Mouse (Mus musculus): ENCODE measurements at regions not wholly inside any gene's neighbourhood (a gene's known extent, or its start where the extent isn't known, plus 50 kb on each side); places are given as distances from the start of the nearest gene placed in this dataset.

DNA sequence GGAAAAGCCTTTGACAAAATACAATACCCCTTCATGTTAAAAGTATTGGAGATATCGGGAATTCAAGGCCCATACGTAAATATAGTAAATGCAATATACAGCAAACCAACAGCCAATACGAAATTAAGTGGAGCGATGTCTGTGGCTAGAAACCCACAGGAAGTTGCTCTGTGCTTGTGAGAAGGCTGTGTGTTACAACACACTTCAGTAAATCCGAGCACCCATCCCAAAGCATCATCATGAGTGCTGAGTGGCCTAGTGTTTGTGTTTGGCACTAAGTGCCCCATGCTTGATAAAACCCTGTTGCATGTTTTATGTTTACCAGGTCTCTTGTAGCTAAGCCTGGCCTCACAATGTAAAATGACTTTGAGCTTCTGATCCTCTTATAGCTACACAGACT, 194.3 kb downstream of the Ankrd16 start:
- Histone ChIP-seq H3K9ac (no peak overlapping the region), H3K4me1 (replicated peaks) (no peaks in the 10 kb centered on the region), H3K9me3 (replicated peaks) (no peaks in the 10 kb centered on the region), H3K27me3 (no peaks in the 10 kb centered on the region), H3K4me2 (no peak overlapping the region), H3K4me3 (replicated peaks) (no peak overlapping the region), H3K27ac (replicated peaks) (no peak overlapping the region), H3K36me3 (replicated peaks) (no peaks in the 10 kb centered on the region)
- no peak for ATAC-seq (ENCODE audit: insufficient read depth)
- 59% methylated on average over 5 of the region's 5 CpGs for WGBS (ENCODE audit: insufficient replicate concordance)

DNA sequence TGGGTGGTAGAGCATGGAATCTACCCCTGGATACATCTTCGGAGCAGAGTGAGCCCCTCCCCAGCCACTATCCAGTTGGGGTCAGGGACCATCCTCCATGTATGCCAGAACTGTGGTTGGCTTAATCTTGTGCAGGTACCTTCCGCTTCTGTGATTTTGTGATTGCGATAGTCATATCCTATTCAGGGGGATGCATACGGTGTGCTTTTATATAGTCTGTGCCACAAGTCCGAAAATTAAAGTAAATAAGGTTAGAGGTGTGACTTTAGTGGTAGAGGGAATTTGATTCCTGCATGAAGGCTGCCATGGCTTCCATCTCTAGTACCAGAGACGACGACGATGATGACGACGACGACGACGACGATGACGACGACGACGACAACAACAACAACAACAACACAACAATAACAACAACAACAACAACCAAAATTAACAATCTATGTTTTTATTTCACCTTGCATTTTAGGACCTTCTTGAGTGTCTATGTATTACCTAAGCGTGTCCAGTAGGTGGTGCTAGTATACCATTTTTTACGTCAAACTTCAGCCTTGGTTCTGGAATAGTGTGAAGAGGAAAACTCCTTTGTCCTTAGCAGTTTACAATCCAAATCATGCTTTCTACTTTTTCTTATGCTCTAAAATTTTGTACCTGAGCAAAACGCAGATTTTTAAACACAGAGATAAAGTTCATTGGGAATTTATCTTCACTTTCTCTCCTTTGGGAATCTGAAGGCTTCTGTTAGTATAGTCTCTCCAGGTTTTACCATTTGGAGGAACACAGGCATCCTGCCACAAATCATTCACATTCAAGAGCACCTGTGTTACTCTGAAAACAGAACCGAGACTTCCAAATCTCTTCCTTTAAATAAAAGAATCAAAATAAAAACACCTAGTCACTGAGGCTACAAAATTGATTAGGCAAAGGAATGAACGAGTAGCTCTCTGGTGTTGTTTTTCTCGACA, 224.5 kb downstream of the Ankrd16 start:
- Histone ChIP-seq H3K9me3 (replicated peaks) (no peaks in the 10 kb centered on the region), H3K9ac (no peak overlapping the region), H3K4me2 (no peak overlapping the region), H3K36me3 (replicated peaks) (no peaks in the 10 kb centered on the region), H3K27ac (replicated peaks) (no peak overlapping the region), H3K4me1 (replicated peaks) (no peaks in the 10 kb centered on the region), H3K4me3 (replicated peaks) (no peak overlapping the region), H3K27me3 (no peaks in the 10 kb centered on the region)
- ATAC-seq (ENCODE audit: insufficient read depth): no peak
- 27% methylated on average over 24 of the region's 24 CpGs for WGBS (ENCODE audit: insufficient replicate concordance)

DNA sequence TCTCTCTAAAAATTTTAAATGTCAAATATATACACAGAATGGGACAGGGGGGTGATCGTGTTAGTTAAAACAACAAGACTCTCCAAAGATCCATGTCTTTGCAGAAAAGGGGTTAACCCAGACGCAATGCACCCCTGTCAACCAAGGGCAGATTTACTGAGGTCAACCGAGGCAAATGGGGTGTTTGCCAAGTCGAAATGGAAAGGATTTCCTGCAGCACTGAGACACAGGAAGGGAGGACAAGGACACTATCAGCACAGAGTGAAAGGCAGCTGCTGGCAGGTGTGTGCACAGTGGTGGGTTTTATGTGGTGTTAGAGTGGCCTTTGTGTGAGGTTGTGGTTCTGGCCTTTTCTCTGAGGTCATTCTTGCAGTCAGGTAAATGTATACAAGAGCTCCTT, 226.7 kb downstream of the Ankrd16 start:
- Histone ChIP-seq H3K9ac (no peak overlapping the region), H3K27me3 (no peaks in the 10 kb centered on the region), H3K4me2 (no peak overlapping the region), H3K4me1 (replicated peaks) (no peaks in the 10 kb centered on the region), H3K36me3 (replicated peaks) (no peaks in the 10 kb centered on the region), H3K27ac (replicated peaks) (no peak overlapping the region), H3K4me3 (replicated peaks) (no peak overlapping the region), H3K9me3 (replicated peaks) (no peaks in the 10 kb centered on the region)
- ATAC-seq (ENCODE audit: insufficient read depth): no peak
- WGBS (ENCODE audit: insufficient replicate concordance): 19% methylated on average over 4 of the region's 4 CpGs

DNA sequence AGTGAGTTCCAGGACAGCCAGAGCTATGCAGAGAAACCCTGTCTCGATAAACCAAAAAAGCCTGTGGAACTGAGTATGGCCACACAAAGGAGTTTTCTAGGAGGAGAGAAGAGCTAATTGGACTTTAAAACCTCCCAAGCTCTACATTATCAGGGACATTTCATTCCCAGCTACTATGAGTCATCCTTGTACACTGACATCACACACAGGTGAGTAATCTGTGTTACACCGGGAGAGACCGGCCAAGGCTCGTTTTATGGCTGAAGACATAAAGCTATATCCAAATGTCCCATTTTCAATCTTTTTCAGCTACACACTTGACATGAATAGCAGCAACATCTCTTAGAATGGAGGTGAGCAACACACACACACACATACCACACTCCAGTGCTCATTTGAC, 229.5 kb downstream of the Ankrd16 start:
- 81% methylated on average over 4 of the region's 4 CpGs for WGBS (ENCODE audit: insufficient replicate concordance)
- H3K27ac ChIP-seq (replicated peaks): no peak overlapping the region
- no peaks in the 10 kb centered on the region for H3K36me3 ChIP-seq (replicated peaks)
- H3K9me3 ChIP-seq (replicated peaks): no peaks in the 10 kb centered on the region
- no peak overlapping the region for H3K4me2 ChIP-seq
- H3K4me3 ChIP-seq (replicated peaks): no peak overlapping the region
- no peak overlapping the region for H3K9ac ChIP-seq
- H3K4me1 ChIP-seq (replicated peaks): no peaks in the 10 kb centered on the region
- ATAC-seq (ENCODE audit: insufficient read depth): no peak
- no peaks in the 10 kb centered on the region for H3K27me3 ChIP-seq

DNA sequence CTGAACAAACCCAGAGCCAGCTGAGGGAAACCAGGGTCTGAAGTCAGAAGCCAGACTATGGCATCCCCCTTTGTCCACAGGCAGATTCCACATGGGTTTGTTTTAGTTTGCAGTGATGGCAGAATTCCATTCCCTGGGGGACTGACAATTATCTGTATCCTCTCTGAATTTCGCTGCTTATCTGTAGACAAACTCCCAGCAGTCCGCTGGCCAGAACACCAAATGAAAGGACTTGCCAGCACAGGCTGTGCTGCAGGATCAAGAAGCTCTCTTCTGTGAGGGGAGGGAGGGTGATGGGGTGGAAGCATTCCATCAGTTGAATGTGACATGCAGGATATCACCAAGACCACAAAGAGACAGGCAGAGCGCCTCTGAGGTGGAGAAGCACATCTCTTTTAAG, 233.8 kb downstream of the Ankrd16 start:
- no peak for ATAC-seq (ENCODE audit: insufficient read depth)
- Histone ChIP-seq H3K9me3 (replicated peaks) (no peaks in the 10 kb centered on the region), H3K4me1 (replicated peaks) (no peaks in the 10 kb centered on the region), H3K4me2 (no peak overlapping the region), H3K27ac (replicated peaks) (no peak overlapping the region), H3K36me3 (replicated peaks) (no peaks in the 10 kb centered on the region), H3K9ac (no peak overlapping the region), H3K27me3 (no peaks in the 10 kb centered on the region), H3K4me3 (replicated peaks) (no peak overlapping the region)
- 15% methylated on average over 3 of the region's 3 CpGs for WGBS (ENCODE audit: insufficient replicate concordance)

DNA sequence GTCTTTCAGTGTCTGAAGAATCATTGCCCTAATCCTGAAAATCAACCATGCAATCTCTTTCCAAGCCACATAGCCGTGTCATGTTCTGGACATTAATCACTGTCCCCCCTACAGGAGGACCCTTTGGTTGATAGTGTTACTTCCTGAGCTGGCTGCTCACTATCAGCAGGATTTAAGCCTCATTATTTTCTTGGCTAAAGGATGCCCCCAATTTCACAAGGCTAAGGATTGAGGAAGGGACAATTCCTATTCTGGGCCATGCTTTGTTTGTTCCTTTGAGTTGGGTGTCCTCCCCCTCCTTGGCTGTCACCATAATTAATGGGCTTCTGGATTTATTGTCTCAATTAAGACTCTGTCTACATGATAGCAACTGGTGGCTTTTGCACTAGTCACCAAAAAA, 241.9 kb downstream of the Ankrd16 start:
- WGBS (ENCODE audit: insufficient replicate concordance): 21% methylated on average over 1 of the region's 1 CpGs
- no peaks in the 10 kb centered on the region for H3K9me3 ChIP-seq (replicated peaks)

DNA sequence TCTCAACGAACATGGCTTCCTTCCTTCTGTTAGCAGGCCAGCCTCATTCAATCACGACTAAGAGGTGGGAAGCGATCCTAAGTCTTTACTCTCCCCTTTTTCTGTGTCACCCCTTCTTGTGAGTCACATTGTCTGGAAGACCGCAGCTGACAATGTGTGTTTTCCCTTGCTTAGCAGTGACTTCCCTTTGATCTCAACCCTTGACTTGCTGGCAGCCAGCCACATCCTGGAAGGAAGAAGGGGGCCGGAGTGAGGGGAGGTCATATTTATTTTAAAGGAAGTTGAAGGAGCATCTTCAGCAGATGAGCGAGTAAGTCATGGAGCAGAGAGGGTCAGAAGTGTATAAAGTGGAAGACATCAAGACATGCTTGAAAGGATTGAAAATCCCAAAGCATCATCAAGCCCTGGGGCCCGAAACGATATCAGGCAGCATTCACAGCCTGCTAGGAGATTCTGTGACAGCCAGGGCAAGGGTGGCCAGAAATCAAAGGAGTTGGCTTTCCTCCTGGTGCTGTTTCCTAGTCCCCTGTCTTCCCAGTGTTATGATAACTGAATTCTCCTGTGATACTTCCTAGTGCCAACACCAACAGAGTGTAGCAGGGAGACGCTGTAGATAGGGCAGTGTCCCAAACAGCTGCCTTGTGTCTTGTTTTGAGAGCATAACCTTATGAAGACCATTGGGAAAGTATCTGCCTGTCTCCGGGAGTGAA, 245.9 kb downstream of the Ankrd16 start:
- no peaks in the 10 kb centered on the region for H3K27me3 ChIP-seq
- H3K4me1 ChIP-seq (replicated peaks): no peaks in the 10 kb centered on the region
- 17% methylated on average over 10 of the region's 10 CpGs for WGBS (ENCODE audit: insufficient replicate concordance)
- 0 out of 2 replicates have a peak overlapping the region, but pooled peaks have one; percentile 29 for H3K27ac ChIP-seq (replicated peaks)
- H3K36me3 ChIP-seq (replicated peaks): no peaks in the 10 kb centered on the region
- H3K4me2 ChIP-seq: no peak overlapping the region
- no peaks in the 10 kb centered on the region for H3K9me3 ChIP-seq (replicated peaks)
- ATAC-seq (ENCODE audit: insufficient read depth): peak; percentile 47; the same call in 1 of the 2 replicates
- no peak overlapping the region for H3K9ac ChIP-seq
- no peak overlapping the region for H3K4me3 ChIP-seq (replicated peaks)

More for the DNA sequence above, 241.9 kb downstream of the Ankrd16 start:
- H3K4me3 ChIP-seq (replicated peaks): no peak overlapping the region
- H3K27ac ChIP-seq (replicated peaks): no peak overlapping the region
- H3K4me1 ChIP-seq (replicated peaks): no peaks in the 10 kb centered on the region
- no peaks in the 10 kb centered on the region for H3K27me3 ChIP-seq
- H3K36me3 ChIP-seq (replicated peaks): no peaks in the 10 kb centered on the region
- ATAC-seq (ENCODE audit: insufficient read depth): no peak
- H3K9ac ChIP-seq: no peak overlapping the region
- no peak overlapping the region for H3K4me2 ChIP-seq

DNA sequence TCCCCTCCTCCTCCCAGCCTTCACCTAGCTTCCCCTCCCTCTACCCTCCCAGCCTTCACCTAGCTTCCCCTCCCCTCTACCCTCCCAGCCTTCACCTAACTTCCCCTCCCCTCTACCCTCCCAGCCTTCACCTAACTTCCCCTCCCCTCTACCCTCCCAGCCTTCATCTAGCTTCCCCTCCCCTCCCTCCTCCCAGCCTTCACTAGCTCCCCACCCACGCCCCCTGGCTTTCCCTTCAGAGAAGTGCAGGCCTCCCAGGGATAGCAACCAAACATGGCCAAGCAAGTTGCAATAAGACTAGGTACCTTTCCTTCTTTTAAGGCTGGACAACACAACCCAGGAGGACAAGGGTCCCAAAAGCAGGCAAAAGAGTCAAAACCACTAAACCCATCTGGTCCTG, 248.5 kb downstream of the Ankrd16 start:
- Histone ChIP-seq H3K4me3 (replicated peaks) (no peak overlapping the region), H3K4me2 (no peak overlapping the region), H3K27me3 (no peaks in the 10 kb centered on the region), H3K9ac (no peak overlapping the region), H3K4me1 (replicated peaks) (no peaks in the 10 kb centered on the region), H3K27ac (replicated peaks) (no peak overlapping the region), H3K9me3 (replicated peaks) (no peaks in the 10 kb centered on the region), H3K36me3 (replicated peaks) (no peaks in the 10 kb centered on the region)
- WGBS (ENCODE audit: insufficient replicate concordance): 48% methylated on average over 1 of the region's 1 CpGs
- ATAC-seq (ENCODE audit: insufficient read depth): no peak

DNA sequence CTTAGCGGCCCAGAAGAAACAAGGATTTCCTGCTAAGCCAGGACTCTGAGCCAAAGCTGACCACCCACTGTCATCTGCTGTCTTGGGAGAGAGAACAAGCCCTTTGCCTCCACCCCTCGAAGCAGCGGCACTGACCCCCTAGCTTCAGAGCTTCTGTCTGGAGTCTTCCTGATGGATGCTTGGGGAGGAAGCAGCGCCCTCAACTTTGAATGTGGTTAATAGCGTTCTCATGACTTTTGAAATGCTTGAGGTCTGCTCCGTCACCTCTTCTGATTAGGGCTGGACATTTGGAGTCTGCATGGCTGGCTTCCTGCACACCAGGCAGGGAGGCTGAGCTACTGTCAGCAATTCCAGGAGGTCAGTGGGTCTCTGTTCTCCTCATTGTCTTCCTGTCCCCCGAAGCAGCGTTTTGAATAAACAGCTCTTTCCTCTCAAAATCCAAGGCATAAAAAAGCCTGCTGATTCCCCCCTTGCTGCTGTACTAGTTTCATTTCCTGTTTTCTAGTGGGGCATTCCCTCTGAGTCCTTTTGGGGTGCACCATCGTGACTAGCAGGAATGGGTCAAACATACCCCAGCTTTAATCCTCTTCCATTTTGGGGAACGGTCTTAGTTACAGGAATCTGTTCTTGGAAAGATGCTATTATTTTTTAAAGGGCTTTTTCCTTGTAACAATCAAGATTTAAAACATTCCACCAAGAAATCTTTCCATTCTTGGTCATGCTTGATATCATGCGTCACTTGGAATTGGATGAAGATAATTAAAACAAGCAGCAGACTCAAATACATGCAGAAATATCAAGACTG, 256.0 kb downstream of the Ankrd16 start:
- no peaks in the 10 kb centered on the region for H3K27me3 ChIP-seq
- no peaks in the 10 kb centered on the region for H3K4me1 ChIP-seq (replicated peaks)
- H3K36me3 ChIP-seq (replicated peaks): no peaks in the 10 kb centered on the region
- WGBS (ENCODE audit: insufficient replicate concordance): 27% methylated on average over 11 of the region's 11 CpGs
- H3K4me2 ChIP-seq: peak overlapping the region; percentile 11; the same call in 1 of the 2 replicates
- peak; percentile 74 for ATAC-seq (ENCODE audit: insufficient read depth)
- no peaks in the 10 kb centered on the region for H3K9me3 ChIP-seq (replicated peaks)
- no peak overlapping the region for H3K4me3 ChIP-seq (replicated peaks)
- no peak overlapping the region for H3K27ac ChIP-seq (replicated peaks)
- no peak overlapping the region for H3K9ac ChIP-seq

DNA sequence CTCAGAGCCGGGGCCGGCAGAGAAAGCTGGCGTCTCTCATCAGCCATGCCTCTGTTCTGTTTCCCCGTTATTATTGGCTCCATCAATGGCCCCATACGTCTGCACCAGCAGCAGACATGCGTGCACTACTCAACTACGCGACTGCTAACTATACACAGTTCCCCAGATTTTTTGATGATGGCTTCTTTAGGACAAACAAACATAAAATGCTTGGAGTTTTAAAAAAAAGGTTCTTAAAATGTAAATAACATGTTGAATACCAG, 256.6 kb downstream of the Ankrd16 start:
- H3K4me3 ChIP-seq (replicated peaks): no peak overlapping the region
- no peak for ATAC-seq (ENCODE audit: insufficient read depth)
- H3K27ac ChIP-seq (replicated peaks): no peak overlapping the region
- no peak overlapping the region for H3K9ac ChIP-seq
- no peaks in the 10 kb centered on the region for H3K27me3 ChIP-seq
- no peaks in the 10 kb centered on the region for H3K4me1 ChIP-seq (replicated peaks)
- no peaks in the 10 kb centered on the region for H3K36me3 ChIP-seq (replicated peaks)
- H3K4me2 ChIP-seq: no peak overlapping the region
- 72% methylated on average over 8 of the region's 8 CpGs for WGBS (ENCODE audit: insufficient replicate concordance)
- H3K9me3 ChIP-seq (replicated peaks): no peaks in the 10 kb centered on the region

DNA sequence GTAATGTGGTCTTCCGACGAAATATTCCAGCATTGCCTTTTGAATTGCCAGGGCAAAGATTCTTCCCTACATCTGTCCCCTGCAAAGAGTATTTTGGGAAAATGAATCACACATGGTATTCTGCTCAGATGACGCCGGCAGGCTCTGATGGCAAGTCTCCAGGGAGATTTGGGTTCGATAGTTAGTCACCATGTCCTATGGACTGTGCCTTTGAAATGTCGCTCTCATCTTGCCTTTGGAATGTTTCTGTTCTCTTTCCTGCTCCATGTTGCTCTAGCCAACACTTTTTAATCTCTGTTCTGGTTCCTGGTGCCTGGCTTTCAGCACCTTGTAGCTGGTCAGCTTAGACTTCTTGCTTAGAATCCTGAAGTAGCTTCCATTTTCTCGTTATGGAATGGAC, 252.3 kb downstream of the Itga8 start:
- Histone ChIP-seq H3K9me3 (replicated peaks) (no peaks in the 10 kb centered on the region), H3K36me3 (replicated peaks) (no peaks in the 10 kb centered on the region), H3K27me3 (no peaks in the 10 kb centered on the region), H3K4me2 (no peak overlapping the region), H3K4me1 (replicated peaks) (no peaks in the 10 kb centered on the region), H3K9ac (no peak overlapping the region), H3K27ac (replicated peaks) (no peak overlapping the region), H3K4me3 (replicated peaks) (no peak overlapping the region)
- ATAC-seq (ENCODE audit: insufficient read depth): no peak
- 67% methylated on average over 7 of the region's 7 CpGs for WGBS (ENCODE audit: insufficient replicate concordance)
